In the genomic region with DNA sequence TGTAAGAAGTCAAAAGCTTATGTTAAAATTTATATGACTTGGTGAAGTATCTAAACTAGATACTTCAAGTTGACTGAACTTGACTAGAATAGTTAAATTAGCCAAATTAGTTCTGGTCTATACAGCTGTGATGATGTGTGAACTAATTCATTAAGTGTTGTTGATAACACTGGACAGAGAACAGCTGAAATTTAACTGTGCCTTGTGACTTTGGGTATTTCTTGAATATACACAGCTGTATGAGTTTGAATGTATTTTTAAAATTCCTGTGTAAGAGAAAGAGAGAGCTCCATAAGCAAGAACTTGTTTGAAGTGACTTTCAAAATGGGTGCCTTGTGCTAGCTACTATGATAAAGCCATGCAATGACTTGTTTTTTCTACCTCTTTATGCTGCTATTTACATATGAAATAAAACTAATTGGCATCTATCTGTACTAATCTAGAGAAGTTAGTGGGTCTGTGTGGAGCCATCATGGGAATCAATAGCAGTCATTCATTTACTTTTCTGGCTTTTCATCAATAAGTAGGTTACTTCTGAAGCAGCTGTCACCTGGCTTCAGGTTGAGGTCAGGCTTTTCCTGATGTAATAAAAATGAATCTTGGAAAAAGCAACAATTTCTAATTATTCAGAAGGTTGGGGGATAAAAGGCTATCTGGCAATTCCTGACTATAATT, we compare ENCODE assay signal across 11 mouse cellular contexts.
"Had no signal": no experiment of that assay in that cellular context is flagged by ENCODE, and none has a peak within 500 bp of the region (broad histone marks: within the 10 kb centered on the region; RNA-seq: fewer than 3 reads in every experiment).

No protein-coding gene starts in this region.

- DNase-seq: kidney, adult 2 months; kidney, postnatal 14 days; layer of hippocampus, postnatal 36 days; right cerebral cortex, postnatal 14 days; thymus, adult 2 months; thymus, postnatal 36 days had no signal

- H3K36me3 ChIP-seq: stomach, embryonic 15.5 days had no signal

- H3K4me2 ChIP-seq: kidney, embryonic 15.5 days; limb, embryonic 12.5 days; liver, embryonic 12.5 days; midbrain, embryonic 13.5 days; stomach, embryonic 15.5 days had no signal

- ATAC-seq: liver, embryonic 12.5 days; midbrain, embryonic 13.5 days had no signal

- H3K4me1 ChIP-seq: kidney, embryonic 15.5 days had no signal

- H3K4me3 ChIP-seq: kidney, embryonic 15.5 days; limb, embryonic 12.5 days; liver, embryonic 12.5 days; midbrain, embryonic 13.5 days; stomach, embryonic 15.5 days had no signal

- H3K9ac ChIP-seq: kidney, embryonic 15.5 days; limb, embryonic 12.5 days; liver, embryonic 12.5 days; midbrain, embryonic 13.5 days; stomach, embryonic 15.5 days had no signal

- H3K27ac ChIP-seq: kidney, embryonic 15.5 days; limb, embryonic 12.5 days; liver, embryonic 12.5 days; midbrain, embryonic 13.5 days; stomach, embryonic 15.5 days had no signal

- H3K27me3 ChIP-seq: kidney, embryonic 15.5 days; limb, embryonic 12.5 days; liver, embryonic 12.5 days; midbrain, embryonic 13.5 days; stomach, embryonic 15.5 days had no signal

- H3K9me3 ChIP-seq: kidney, embryonic 15.5 days; limb, embryonic 12.5 days; liver, embryonic 12.5 days; midbrain, embryonic 13.5 days; stomach, embryonic 15.5 days had no signal
